In the genomic region with DNA sequence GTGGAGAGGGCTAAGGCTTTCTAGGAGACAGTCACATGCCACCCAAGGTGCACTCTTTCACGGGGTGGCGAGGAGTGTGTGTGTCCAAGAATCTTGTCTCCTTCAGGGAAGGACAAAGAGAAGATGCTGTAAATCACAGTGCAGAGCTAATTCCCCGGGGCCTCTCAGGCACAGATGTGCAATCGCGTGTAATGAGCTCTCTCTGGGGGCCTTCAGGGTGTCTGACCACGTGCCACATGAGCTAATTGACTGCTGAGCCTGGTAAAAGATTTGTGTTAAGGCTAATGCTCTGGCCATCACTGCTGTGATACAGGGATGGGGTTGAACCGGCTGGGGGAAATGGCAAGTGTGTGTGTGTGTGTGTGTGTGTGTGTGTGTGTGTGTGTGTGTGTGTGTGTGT, we compare ENCODE assay signal across 28 mouse cellular contexts. TPM values are rescaled to one million over a fixed set of nuclear protein-coding genes. Genes with fewer than 3 reads are reported as not detected.
DNase-seq lines count a peak whose midpoint lies in the region; ATAC-seq and TF ChIP-seq lines count a peak whose summit lies in the region.
"Had no signal": no experiment of that assay in that cellular context is flagged by ENCODE, and none has a peak within 500 bp of the region (broad histone marks: within the 10 kb centered on the region; RNA-seq: fewer than 3 reads in every experiment).

No protein-coding gene starts in this region.

- no peak for DNase-seq in forebrain, embryonic 10.5 days (ENCODE audit: extremely low spot score, low spot score)
- no peak for DNase-seq in midbrain, embryonic 11.5 days (ENCODE audit: low spot score, missing footprints)
- DNase-seq in midbrain, postnatal 0 days (ENCODE audit: low spot score), result no peak
- DNase-seq in Patski (ENCODE audit: low read depth, low spot score), result peak; percentile 17
- DNase-seq in right cerebral cortex, postnatal 10 days (ENCODE audit: low spot score in 2 of 2), result no peak
- DNase-seq: adrenal gland, postnatal 25 days; B cell, adult 2 months; cerebellum, adult 11 months; cerebellum, adult 9-11 months; gastrocnemius, postnatal 36 days; heart, adult 2 months; heart, postnatal 36 days; kidney, adult 18-20 months; kidney, postnatal 10 days; left cerebral cortex, postnatal 4 days; lung, postnatal 4 days; right cerebral cortex, postnatal 4 days; thymus, postnatal 14 days had no signal

- in situ Hi-C loops in Patski (cut with MboI; ENCODE audit: low pct_unique_long_range_greater_than_20kb), result loop anchor here (5.0 to 10.0 kb wide), 2 partner anchors 273 to 361 kb away; no protein-coding TSS in a partner anchor

- WGBS in forebrain, embryonic 12.5 days, result 20% methylated on average over 7 of the region's 7 CpGs
- WGBS in forebrain, embryonic 10.5 days, result 33% methylated on average over 7 of the region's 7 CpGs
- 36% methylated on average over 7 of the region's 7 CpGs for WGBS in midbrain, embryonic 11.5 days
- 25% methylated on average over 7 of the region's 7 CpGs for WGBS in midbrain, postnatal 0 days
- WGBS in heart, embryonic 12.5 days, result 48% methylated on average over 7 of the region's 7 CpGs

- no peaks in the 10 kb centered on the region for H3K79me2 ChIP-seq in myocyte (ENCODE audit: control insufficient read depth, insufficient read depth)

- H3K27ac ChIP-seq in forebrain, embryonic 12.5 days, result no peak overlapping the region
- no peak overlapping the region for H3K27ac ChIP-seq in forebrain, embryonic 10.5 days
- no peak overlapping the region for H3K27ac ChIP-seq in midbrain, embryonic 11.5 days (ENCODE audit: low read depth, low read length)
- no peak overlapping the region for H3K27ac ChIP-seq in midbrain, postnatal 0 days (ENCODE audit: low read depth, low read length)
- no peak overlapping the region for H3K27ac ChIP-seq in heart, embryonic 12.5 days (ENCODE audit: poor library complexity, severe bottlenecking)
- H3K27ac ChIP-seq: heart, adult 2 months; heart, embryonic 15.5 days; left cerebral cortex, adult 2 months; midbrain, embryonic 10.5 days had no signal

- no peak overlapping the region for H3K4me2 ChIP-seq in forebrain, embryonic 12.5 days
- no peak overlapping the region for H3K4me2 ChIP-seq in midbrain, embryonic 11.5 days
- no peak overlapping the region for H3K4me2 ChIP-seq in midbrain, postnatal 0 days (ENCODE audit: low read depth, low read length, poor library complexity, severe bottlenecking)
- H3K4me2 ChIP-seq in myocyte (ENCODE audit: low read depth), result peak overlapping the region; percentile 2
- no peak overlapping the region for H3K4me2 ChIP-seq in heart, embryonic 12.5 days
- H3K4me2 ChIP-seq: heart, embryonic 15.5 days had no signal

- no peaks in the 10 kb centered on the region for H3K36me3 ChIP-seq in forebrain, embryonic 12.5 days (replicated peaks)
- no peaks in the 10 kb centered on the region for H3K36me3 ChIP-seq in forebrain, embryonic 10.5 days (replicated peaks)
- H3K36me3 ChIP-seq in midbrain, embryonic 11.5 days (ENCODE audit: control insufficient read depth, insufficient read depth, low read length), result no peaks in the 10 kb centered on the region
- no peaks in the 10 kb centered on the region for H3K36me3 ChIP-seq in midbrain, postnatal 0 days (ENCODE audit: insufficient read depth, low read length)
- no peaks in the 10 kb centered on the region for H3K36me3 ChIP-seq in myocyte (ENCODE audit: control insufficient read depth, insufficient read depth)
- H3K36me3 ChIP-seq in heart, embryonic 12.5 days, result no peaks in the 10 kb centered on the region
- H3K36me3 ChIP-seq: heart, embryonic 15.5 days; midbrain, embryonic 10.5 days had no signal

- TF ChIP-seq CTCF in midbrain, postnatal 0 days (IDR thresholded peaks at IDR 0.05), result no peak
- no peak for TF ChIP-seq CTCF in Patski (IDR thresholded peaks at IDR 0.05)

- no peaks in the 10 kb centered on the region for H3K9me3 ChIP-seq in forebrain, embryonic 12.5 days
- no peaks in the 10 kb centered on the region for H3K9me3 ChIP-seq in forebrain, embryonic 10.5 days
- no peaks in the 10 kb centered on the region for H3K9me3 ChIP-seq in midbrain, embryonic 11.5 days (ENCODE audit: control insufficient read depth, low read length)
- H3K9me3 ChIP-seq in midbrain, postnatal 0 days (ENCODE audit: low read length), result no peaks in the 10 kb centered on the region
- H3K9me3 ChIP-seq in heart, embryonic 12.5 days (replicated peaks), result no peaks in the 10 kb centered on the region
- H3K9me3 ChIP-seq: heart, embryonic 15.5 days; midbrain, embryonic 10.5 days had no signal

- ATAC-seq in forebrain, embryonic 12.5 days (ENCODE audit: low FRiP score), result peak; percentile 45; the same call in 1 of the 2 replicates
- ATAC-seq in midbrain, embryonic 11.5 days (ENCODE audit: low FRiP score), result peak; percentile 6; the same call in 1 of the 2 replicates
- no peak for ATAC-seq in midbrain, postnatal 0 days (ENCODE audit: low FRiP score)
- ATAC-seq in Patski, result peak; percentile 49
- no peak for ATAC-seq in heart, embryonic 12.5 days (ENCODE audit: insufficient number of reproducible peaks, low FRiP score)

- H3K9ac ChIP-seq in forebrain, embryonic 12.5 days, result no peak overlapping the region
- H3K9ac ChIP-seq in midbrain, embryonic 11.5 days (ENCODE audit: low read length), result no peak overlapping the region
- H3K9ac ChIP-seq in midbrain, postnatal 0 days (replicated peaks; ENCODE audit: low read length, poor library complexity, severe bottlenecking), result no peak overlapping the region
- no peak overlapping the region for H3K9ac ChIP-seq in heart, embryonic 12.5 days
- H3K9ac ChIP-seq: heart, embryonic 15.5 days had no signal

- TF ChIP-seq POLR2A in myocyte (IDR thresholded peaks at IDR 0.05; ENCODE audit: insufficient read length, low read depth), result no peak

- peaks cover 27% of the 10 kb centered on the region for H3K4me1 ChIP-seq in forebrain, embryonic 12.5 days
- peaks cover 34% of the 10 kb centered on the region for H3K4me1 ChIP-seq in forebrain, embryonic 10.5 days
- peaks cover 9% of the 10 kb centered on the region; the same call in 1 of the 2 replicates for H3K4me1 ChIP-seq in midbrain, embryonic 11.5 days (ENCODE audit: control insufficient read depth, insufficient read depth, low read length)
- no peaks in the 10 kb centered on the region; the same call in 1 of the 2 replicates for H3K4me1 ChIP-seq in midbrain, postnatal 0 days (ENCODE audit: insufficient read depth, low read length)
- H3K4me1 ChIP-seq in heart, embryonic 12.5 days (replicated peaks), result peaks cover 14% of the 10 kb centered on the region

- peaks cover 94% of the 10 kb centered on the region for H3K27me3 ChIP-seq in forebrain, embryonic 12.5 days
- peaks cover 99% of the 10 kb centered on the region for H3K27me3 ChIP-seq in forebrain, embryonic 10.5 days (ENCODE audit: poor library complexity, severe bottlenecking)
- H3K27me3 ChIP-seq in midbrain, embryonic 11.5 days (ENCODE audit: control insufficient read depth, insufficient read depth, low read length), result peaks cover 65% of the 10 kb centered on the region
- H3K27me3 ChIP-seq in midbrain, postnatal 0 days (ENCODE audit: insufficient read depth, low read length), result peaks cover 59% of the 10 kb centered on the region
- no peaks in the 10 kb centered on the region for H3K27me3 ChIP-seq in Patski
- peaks cover 31% of the 10 kb centered on the region for H3K27me3 ChIP-seq in myocyte (ENCODE audit: control insufficient read depth, insufficient read depth, insufficient read length)
- H3K27me3 ChIP-seq in heart, embryonic 12.5 days (replicated peaks), result peaks cover 71% of the 10 kb centered on the region

- POLR2A ChIA-PET in Patski (lab: Charles Lee), result interaction anchor here (0.7 kb wide), 1 partner anchor 37 kb away, joined by 3 read pairs; no protein-coding TSS in a partner anchor

- no peak overlapping the region for H3K4me3 ChIP-seq in forebrain, embryonic 12.5 days (replicated peaks)
- no peak overlapping the region for H3K4me3 ChIP-seq in forebrain, embryonic 10.5 days
- H3K4me3 ChIP-seq in midbrain, embryonic 11.5 days (ENCODE audit: low read depth, low read length), result no peak overlapping the region
- no peak overlapping the region for H3K4me3 ChIP-seq in midbrain, postnatal 0 days (ENCODE audit: low read depth, low read length)
- H3K4me3 ChIP-seq in myocyte, result no peak overlapping the region
- no peak overlapping the region for H3K4me3 ChIP-seq in heart, embryonic 12.5 days
- H3K4me3 ChIP-seq: heart, adult 2 months; heart, embryonic 15.5 days; left cerebral cortex, adult 2 months; midbrain, embryonic 10.5 days had no signal

- H3ac ChIP-seq in myocyte (ENCODE audit: control insufficient read depth, insufficient read length), result no peak overlapping the region

- CTCF ChIA-PET in Patski (lab: Charles Lee), result interaction anchor here (0.8 to 3.8 kb wide), 4 partner anchors 13 to 383 kb away, joined by 3 to 24 read pairs (median 4); no protein-coding TSS in a partner anchor

TF ChIP-seq in myocyte, 11 proteins besides CTCF, POLR2A, EP300 and RAD21:
- peak; percentile 56; the same call in 1 of the 2 replicates for TF ChIP-seq CEBPB (IDR thresholded peaks at IDR 0.05; ENCODE audit: insufficient read depth, poor library complexity, severe bottlenecking)
- TF ChIP-seq MYOG (IDR thresholded peaks at IDR 0.05; ENCODE audit: control insufficient read depth in 1 of 3, insufficient read depth in 1 of 3, insufficient read length in 2 of 3, low read depth in 2 of 3), result no peak
- no peak for TF ChIP-seq SRF (IDR thresholded peaks at IDR 0.05; ENCODE audit: control insufficient read depth, insufficient read length, low read depth)
- TF ChIP-seq E2F4 (IDR thresholded peaks at IDR 0.05; ENCODE audit: insufficient read depth), result no peak
- no peak for TF ChIP-seq POLR2AphosphoS2 (IDR thresholded peaks at IDR 0.05; ENCODE audit: insufficient read length, low read depth)
- TF ChIP-seq MYOD1 (IDR thresholded peaks at IDR 0.05; ENCODE audit: control insufficient read depth in 1 of 3, insufficient read length in 2 of 3, low read depth in 2 of 3), result no peak
- TF ChIP-seq TCF3 (IDR thresholded peaks at IDR 0.05; ENCODE audit: insufficient read length, low read depth), result no peak
- peak; percentile 48 for TF ChIP-seq USF1 (IDR thresholded peaks at IDR 0.05; ENCODE audit: low read depth)
- TF ChIP-seq TCF12 (IDR thresholded peaks at IDR 0.05; ENCODE audit: insufficient read depth, poor library complexity, severe bottlenecking), result no peak

RNA-seq across cellular contexts. Expression of gene Nkx6-2, which starts 5.3 kb away (rescaled TPM):
- polyA plus RNA-seq in forebrain, embryonic 12.5 days (2016; fragmentation: Nextera tagmentation; extraction: Ambion mirVana), result 5.9 and 8.4 TPM in 2 replicates
- polyA plus RNA-seq in forebrain, embryonic 10.5 days (2016; fragmentation: Nextera tagmentation; extraction: Ambion mirVana), result 2.0 and 5.5 TPM in 2 replicates
- 48.3 and 54.7 TPM in 2 replicates for polyA plus RNA-seq in midbrain, embryonic 11.5 days (2014; fragmentation: Nextera tagmentation; extraction: Ambion mirVana)
- total RNA-seq in midbrain, postnatal 0 days (2014; rRNA removed), result 8.3 and 10.0 TPM in 2 replicates
- 7.3 and 8.2 TPM in 2 replicates for polyA plus RNA-seq in midbrain, postnatal 0 days (2015; fragmentation: Nextera tagmentation; extraction: Ambion mirVana)
- polyA plus RNA-seq in Patski (2021), result 0.53 TPM
- not detected for polyA plus RNA-seq in myocyte (2012; fragmentation: generic; extraction: Trizol)
- not detected in 2 replicates for polyA plus RNA-seq in heart, embryonic 12.5 days (2016; fragmentation: Nextera tagmentation; extraction: Ambion mirVana)
- total RNA-seq: adrenal gland, postnatal 25 days; common myeloid progenitor, adult 5-6 weeks; gastrocnemius, adult 18-20 months; gastrocnemius, postnatal 36 days; heart, postnatal 36 days; liver, adult 2 months had no signal
- polyA plus RNA-seq: liver, adult 2 months; liver, embryonic 16.5 days had no signal

Comparison
In these comparisons a context has a peak if more than half of its experiments do, and no peak if none do; other contexts are left out.
1. ATAC-seq: peak in forebrain, embryonic 12.5 days (single experiment), midbrain, embryonic 11.5 days (single experiment) and Patski (single experiment); none in midbrain, postnatal 0 days (single experiment) and heart, embryonic 12.5 days (single experiment).